Mouse (Mus musculus): ENCODE data around the gene Zfp639.

GRCm38 (mm10) chr3:32537556-32537955 is 27.5 kb downstream of the Zfp639 start:
- TF ChIP-seq CTCF (IDR thresholded peaks at IDR 0.05; ENCODE audit: control insufficient read depth, insufficient read depth, low read length): no peak
- no peak for TF ChIP-seq POLR2A (IDR thresholded peaks at IDR 0.05; ENCODE audit: borderline replicate concordance, control insufficient read depth, low read depth, low read length)
